In the genomic region with DNA sequence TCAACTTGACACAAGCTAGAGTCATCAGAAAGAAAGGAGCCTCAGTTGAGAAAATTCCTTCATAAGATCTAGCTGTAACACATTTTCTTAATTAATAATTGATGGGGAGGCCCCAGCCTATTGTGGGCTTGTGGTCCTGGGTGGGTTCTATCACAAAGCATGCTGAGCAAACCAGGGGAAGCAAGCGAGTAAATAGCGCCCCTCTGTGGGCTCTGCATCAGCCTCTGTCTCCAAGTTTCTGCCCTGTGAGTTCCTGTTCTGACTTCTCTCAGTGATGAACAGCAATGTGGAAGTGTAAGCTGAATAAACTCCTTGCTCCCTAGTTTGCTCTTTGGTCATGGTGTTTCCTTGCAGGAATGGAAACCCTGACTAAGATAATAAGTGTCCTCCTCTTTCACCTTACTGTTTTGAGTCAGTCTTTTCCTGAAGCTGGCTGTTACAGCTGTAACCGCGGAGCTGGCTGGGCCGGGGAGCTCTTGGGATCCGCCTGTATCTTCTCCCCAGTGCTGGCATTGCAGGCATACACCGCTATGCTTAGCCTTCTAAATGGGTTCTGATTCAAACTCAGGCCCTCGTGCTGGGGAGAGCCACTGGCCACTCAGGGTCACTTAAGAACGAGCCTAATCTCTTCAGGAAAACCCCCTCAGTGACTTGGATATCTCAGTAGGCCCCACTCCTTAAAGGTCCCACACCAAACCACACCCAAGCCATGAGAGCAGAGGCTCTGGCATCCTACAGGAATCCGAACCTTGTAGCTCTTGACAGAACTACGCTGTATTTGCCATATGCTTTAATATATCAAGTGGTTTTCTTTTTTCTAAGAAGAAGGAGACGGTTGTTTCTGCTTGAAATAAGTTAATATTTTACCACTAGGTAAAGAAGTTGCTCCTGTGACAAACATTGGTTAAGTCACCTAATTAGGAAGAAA, we compare ENCODE assay signal across 21 mouse cellular contexts. TPM values are rescaled to one million over a fixed set of nuclear protein-coding genes. Genes with fewer than 3 reads are reported as not detected.
DNase-seq lines count a peak whose midpoint lies in the region; ATAC-seq and TF ChIP-seq lines count a peak whose summit lies in the region.
"Had no signal": no experiment of that assay in that cellular context is flagged by ENCODE, and none has a peak within 500 bp of the region (broad histone marks: within the 10 kb centered on the region; RNA-seq: fewer than 3 reads in every experiment).

No protein-coding gene starts in this region.

- TF ChIP-seq POLR2A in ES-Bruce4 (IDR thresholded peaks at IDR 0.05; ENCODE audit: insufficient read depth, low read length), result no peak
- TF ChIP-seq POLR2A in liver, adult 2 months (IDR thresholded peaks at IDR 0.05; ENCODE audit: extremely low read depth, insufficient read depth, low read length), result no peak

- 69% methylated on average over 12 of the region's 12 CpGs for WGBS in lung, embryonic 15.5 days
- WGBS in liver, adult 2 months, result 56% methylated on average over 12 of the region's 12 CpGs
- WGBS in stomach, postnatal 0 days, result 71% methylated on average over 12 of the region's 12 CpGs

- no peak overlapping the region for H3K9ac ChIP-seq in lung, embryonic 15.5 days
- no peak overlapping the region for H3K9ac ChIP-seq in ES-Bruce4 (ENCODE audit: low read depth, poor library complexity, severe bottlenecking)
- H3K9ac ChIP-seq in liver, adult 2 months (ENCODE audit: low read depth, low read length), result no peak overlapping the region
- H3K9ac ChIP-seq in stomach, postnatal 0 days (ENCODE audit: low read length), result no peak overlapping the region
- H3K9ac ChIP-seq: forebrain, embryonic 12.5 days; hindbrain, embryonic 15.5 days; limb, embryonic 12.5 days; midbrain, embryonic 15.5 days had no signal

- no peaks in the 10 kb centered on the region for H3K36me3 ChIP-seq in lung, embryonic 15.5 days
- H3K36me3 ChIP-seq in ES-Bruce4 (ENCODE audit: control insufficient read depth, insufficient read depth, low read length, poor library complexity, severe bottlenecking), result no peaks in the 10 kb centered on the region
- no peaks in the 10 kb centered on the region for H3K36me3 ChIP-seq in liver, adult 2 months (ENCODE audit: control insufficient read depth, insufficient read depth, low read length)
- no peaks in the 10 kb centered on the region for H3K36me3 ChIP-seq in stomach, postnatal 0 days (ENCODE audit: control insufficient read depth, insufficient read depth, low read length)
- H3K36me3 ChIP-seq: forebrain, embryonic 12.5 days; hindbrain, embryonic 15.5 days; limb, embryonic 12.5 days; midbrain, embryonic 15.5 days had no signal

- no peak for DNase-seq in lung, adult 18-20 months
- DNase-seq in liver, adult 2 months (ENCODE audit: extremely low read depth, low read depth, low spot score), result peak; percentile 37
- no peak for DNase-seq in stomach, postnatal 0 days (ENCODE audit: low spot score)
- no peak for DNase-seq in adrenal gland, postnatal 25 days
- DNase-seq in heart, postnatal 4 days, result no peak
- DNase-seq: adrenal gland, adult 2 months; cerebellum, postnatal 14 days; gastrocnemius, postnatal 25 days; kidney, adult 18-20 months; kidney, postnatal 14 days had no signal

- no peaks in the 10 kb centered on the region for H3K79me2 ChIP-seq in liver, adult 2 months (ENCODE audit: control insufficient read depth, insufficient read depth, low read length)

- H3K4me1 ChIP-seq in lung, embryonic 15.5 days, result peaks cover 22% of the 10 kb centered on the region
- no peaks in the 10 kb centered on the region for H3K4me1 ChIP-seq in ES-Bruce4 (ENCODE audit: control insufficient read depth, insufficient read depth, low read length)
- peaks cover 24% of the 10 kb centered on the region for H3K4me1 ChIP-seq in liver, adult 2 months (ENCODE audit: control insufficient read depth, insufficient read depth, low read length)
- H3K4me1 ChIP-seq in stomach, postnatal 0 days (replicated peaks; ENCODE audit: control insufficient read depth, insufficient read depth), result peaks cover 6% of the 10 kb centered on the region
- H3K4me1 ChIP-seq: forebrain, embryonic 12.5 days; hindbrain, embryonic 15.5 days; midbrain, embryonic 15.5 days had no signal

- TF ChIP-seq EP300 in ES-Bruce4 (IDR thresholded peaks at IDR 0.05; ENCODE audit: insufficient read depth, low read depth, low read length), result no peak
- no peak for TF ChIP-seq EP300 in stomach, postnatal 0 days (optimal IDR thresholded peaks at IDR 0.05)

- no peaks in the 10 kb centered on the region for H3K27me3 ChIP-seq in lung, embryonic 15.5 days
- H3K27me3 ChIP-seq in ES-Bruce4 (ENCODE audit: control insufficient read depth, insufficient read depth, low read length, poor library complexity, severe bottlenecking), result no peaks in the 10 kb centered on the region
- H3K27me3 ChIP-seq in liver, adult 2 months (ENCODE audit: control insufficient read depth, insufficient read depth, low read length), result no peaks in the 10 kb centered on the region
- H3K27me3 ChIP-seq in stomach, postnatal 0 days (ENCODE audit: control insufficient read depth, insufficient read depth, low read length), result no peaks in the 10 kb centered on the region
- H3K27me3 ChIP-seq: forebrain, embryonic 12.5 days; hindbrain, embryonic 15.5 days; limb, embryonic 12.5 days; midbrain, embryonic 15.5 days had no signal

- peak overlapping the region; percentile 65 for H3K27ac ChIP-seq in lung, embryonic 15.5 days
- no peak overlapping the region for H3K27ac ChIP-seq in ES-Bruce4 (ENCODE audit: insufficient read depth, low read length)
- 0 out of 2 replicates have a peak overlapping the region, but pooled peaks have one; percentile 13 for H3K27ac ChIP-seq in liver, adult 2 months (replicated peaks; ENCODE audit: insufficient read depth, low read depth, low read length)
- no peak overlapping the region for H3K27ac ChIP-seq in stomach, postnatal 0 days (replicated peaks)
- H3K27ac ChIP-seq: forebrain, embryonic 12.5 days; hindbrain, embryonic 15.5 days; limb, embryonic 12.5 days; midbrain, embryonic 15.5 days had no signal

- ATAC-seq in lung, embryonic 15.5 days (ENCODE audit: borderline replicate concordance, extremely low read depth, low FRiP score, low TSS enrichment), result no peak
- ATAC-seq in stomach, postnatal 0 days (ENCODE audit: low FRiP score, low TSS enrichment), result no peak
- ATAC-seq: CD4-positive, CD25-positive, alpha-beta regulatory T cell, adult 4 months; midbrain, embryonic 15.5 days had no signal

- H3K9me3 ChIP-seq in lung, embryonic 15.5 days, result no peaks in the 10 kb centered on the region
- no peaks in the 10 kb centered on the region for H3K9me3 ChIP-seq in ES-Bruce4 (replicated peaks; ENCODE audit: control insufficient read depth, insufficient read depth, low read length, poor library complexity, severe bottlenecking)
- no peaks in the 10 kb centered on the region for H3K9me3 ChIP-seq in stomach, postnatal 0 days (ENCODE audit: control insufficient read depth, low read length)
- H3K9me3 ChIP-seq: forebrain, embryonic 12.5 days; hindbrain, embryonic 15.5 days; limb, embryonic 12.5 days; midbrain, embryonic 15.5 days had no signal

- H3K4me3 ChIP-seq in lung, embryonic 15.5 days, result no peak overlapping the region
- no peak overlapping the region for H3K4me3 ChIP-seq in ES-Bruce4 (ENCODE audit: low read depth, low read length)
- no peak overlapping the region for H3K4me3 ChIP-seq in liver, adult 2 months (ENCODE audit: insufficient read depth, low read depth, low read length)
- no peak overlapping the region for H3K4me3 ChIP-seq in stomach, postnatal 0 days (ENCODE audit: low read depth, low read length)
- H3K4me3 ChIP-seq: forebrain, embryonic 12.5 days; hindbrain, embryonic 15.5 days; limb, embryonic 12.5 days; midbrain, embryonic 15.5 days had no signal

- TF ChIP-seq CTCF in ES-Bruce4 (IDR thresholded peaks at IDR 0.05; ENCODE audit: low read depth, low read length), result peak; percentile 35
- no peak for TF ChIP-seq CTCF in liver, adult 2 months (IDR thresholded peaks at IDR 0.05; ENCODE audit: low read depth, low read length)
- peak; percentile 26 for TF ChIP-seq CTCF in stomach, postnatal 0 days (IDR thresholded peaks at IDR 0.05; ENCODE audit: low read depth)

- H3K4me2 ChIP-seq in lung, embryonic 15.5 days, result no peak overlapping the region
- no peak overlapping the region for H3K4me2 ChIP-seq in stomach, postnatal 0 days (replicated peaks; ENCODE audit: low read depth)
- H3K4me2 ChIP-seq: forebrain, embryonic 12.5 days; heart, embryonic 11.5 days; hindbrain, embryonic 15.5 days; limb, embryonic 12.5 days; midbrain, embryonic 15.5 days had no signal

RNA-seq across cellular contexts. Expression of a gene that starts 34.6 kb away (rescaled TPM):
- 61.5 and 68.0 TPM in 2 replicates for polyA plus RNA-seq in lung, embryonic 15.5 days (2015; fragmentation: Nextera tagmentation; extraction: Ambion mirVana)
- 31.3 and 35.3 TPM in 2 replicates for polyA plus RNA-seq in ES-Bruce4 (2011; ENCODE audit: insufficient read depth, insufficient read length, low read depth, missing spikeins)
- total RNA-seq in liver, adult 2 months (2014; rRNA removed), result 26.4 and 28.3 TPM in 2 replicates
- polyA plus RNA-seq in liver, adult 2 months (2012; rRNA removed), result 11.9 and 14.0 TPM in 2 replicates
- polyA plus RNA-seq in stomach, postnatal 0 days (2015; fragmentation: Nextera tagmentation; extraction: Ambion mirVana), result 18.3 and 19.2 TPM in 2 replicates
- total RNA-seq in adrenal gland, postnatal 25 days (2021), result 57.5 and 70.8 TPM in 2 replicates
- 10 to 100 TPM; 50.3 to 56.0 TPM for total RNA-seq in heart, postnatal 4 days (2021)

RNA-seq across cellular contexts. Expression of a gene that starts 44.4 kb away (rescaled TPM):
- 45.0 and 49.5 TPM in 2 replicates for polyA plus RNA-seq in lung, embryonic 15.5 days (2015; fragmentation: Nextera tagmentation; extraction: Ambion mirVana)
- polyA plus RNA-seq in ES-Bruce4 (2011; ENCODE audit: insufficient read depth, insufficient read length, low read depth, missing spikeins), result 3.5 and 4.3 TPM in 2 replicates
- 7.3 and 9.5 TPM in 2 replicates for total RNA-seq in liver, adult 2 months (2014; rRNA removed)
- 5.0 and 5.1 TPM in 2 replicates for polyA plus RNA-seq in liver, adult 2 months (2012; rRNA removed)
- polyA plus RNA-seq in stomach, postnatal 0 days (2015; fragmentation: Nextera tagmentation; extraction: Ambion mirVana), result 52.3 and 55.4 TPM in 2 replicates
- total RNA-seq in adrenal gland, postnatal 25 days (2021), result 281 and 313 TPM in 2 replicates
- 10 to 100 TPM; 66.2 to 67.4 TPM for total RNA-seq in heart, postnatal 4 days (2021)

RNA-seq across cellular contexts. Expression of a gene that starts 58.9 kb away (rescaled TPM):
- polyA plus RNA-seq in lung, embryonic 15.5 days (2015; fragmentation: Nextera tagmentation; extraction: Ambion mirVana), result 0.36 TPM in 1 of 2 replicates, not detected in the other
- polyA plus RNA-seq in ES-Bruce4 (2011; ENCODE audit: insufficient read depth, insufficient read length, low read depth, missing spikeins), result 1.6 TPM in 1 of 2 replicates, not detected in the other
- total RNA-seq in liver, adult 2 months (2014; rRNA removed), result 0.83 TPM in 1 of 2 replicates, not detected in the other
- not detected in 2 replicates for polyA plus RNA-seq in liver, adult 2 months (2012; rRNA removed)
- polyA plus RNA-seq in stomach, postnatal 0 days (2015; fragmentation: Nextera tagmentation; extraction: Ambion mirVana), result not detected in 2 replicates
- not detected in 2 replicates for total RNA-seq in adrenal gland, postnatal 25 days (2021)
- total RNA-seq in heart, postnatal 4 days (2021), result not detected
- total RNA-seq: gastrocnemius, postnatal 25 days; heart, postnatal 25 days had no signal
- polyA plus RNA-seq: adrenal gland, adult 2 months; CD4-positive, CD25-positive, alpha-beta regulatory T cell, adult 4 months; forebrain, embryonic 12.5 days; heart, embryonic 11.5 days; hindbrain, embryonic 15.5 days; limb, embryonic 12.5 days; midbrain, embryonic 15.5 days; spleen, adult 2 months; stomach, embryonic 16.5 days had no signal

Comparison
In these comparisons a context has a peak if more than half of its experiments do, and no peak if none do; other contexts are left out.
1. H3K27ac ChIP-seq: peak in lung, embryonic 15.5 days (single experiment) and liver, adult 2 months (single experiment); none in ES-Bruce4 (single experiment) and stomach, postnatal 0 days (single experiment).